Mouse (Mus musculus): ENCODE measurements at regions not wholly inside any gene's neighbourhood (a gene's known extent, or its start where the extent isn't known, plus 50 kb on each side); places are given as distances from the start of the nearest gene placed in this dataset.

DNA sequence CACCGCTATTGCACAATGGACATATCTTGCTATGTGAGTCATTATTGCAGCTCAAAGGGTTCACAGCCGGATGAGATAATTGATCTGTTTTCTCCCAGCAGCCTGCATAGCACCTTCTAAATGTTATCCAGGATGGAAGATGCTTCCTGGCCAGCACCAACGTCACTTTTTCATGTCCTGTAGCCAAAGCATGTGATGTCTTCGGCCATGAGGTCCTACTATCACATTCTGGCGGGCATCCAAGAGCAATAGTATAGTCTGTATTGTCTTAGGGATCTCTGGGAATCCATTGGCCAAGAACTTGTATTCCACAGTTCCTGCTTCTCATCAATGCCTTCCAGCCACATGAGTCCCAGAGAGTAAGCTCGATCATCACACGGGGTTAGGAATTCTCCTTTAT lies 70.6 kb downstream of the Npy start:
- no peak for ATAC-seq (replicated peaks; ENCODE audit: poor library complexity)

DNA sequence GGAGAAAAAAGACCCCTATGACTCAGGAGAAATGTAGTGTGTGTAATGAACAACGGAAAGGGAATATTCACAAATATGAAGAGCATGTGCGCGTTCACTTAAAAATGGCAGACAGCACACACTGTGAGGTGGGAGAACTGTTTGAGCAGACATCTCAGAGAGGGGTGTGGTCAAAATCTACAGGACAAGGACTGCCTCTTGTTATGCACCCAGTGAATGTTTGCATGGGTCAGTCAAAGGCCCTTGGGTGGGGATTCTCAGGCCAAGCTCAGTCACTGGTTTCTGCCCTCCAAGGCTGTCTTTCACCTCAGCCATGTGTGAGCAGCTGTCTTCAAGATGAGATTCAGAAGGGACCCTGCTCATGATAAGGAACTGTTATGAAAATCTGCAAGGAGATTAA lies 76.6 kb downstream of the Npy start:
- no peak for ATAC-seq (replicated peaks; ENCODE audit: poor library complexity)

DNA sequence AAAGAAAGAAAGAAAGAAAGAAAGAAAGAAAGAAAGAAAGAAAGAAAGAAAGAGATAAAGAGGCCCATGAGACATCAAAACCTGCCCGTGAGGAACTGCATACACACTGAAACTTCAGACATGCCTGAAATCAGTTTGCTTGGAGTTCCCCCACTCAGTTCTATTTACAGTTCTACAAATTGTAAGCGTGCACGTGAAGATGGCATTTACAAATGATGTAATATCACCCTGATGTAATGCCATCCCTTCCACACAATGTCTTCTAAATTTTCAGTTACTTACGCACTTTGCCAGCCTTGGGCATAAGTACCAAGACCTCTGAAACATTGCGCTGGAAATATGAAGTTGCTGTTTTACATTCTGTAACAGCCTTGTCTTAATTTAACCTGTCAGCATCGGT lies 79.0 kb downstream of the Npy start:
- ATAC-seq (replicated peaks; ENCODE audit: poor library complexity), result no peak

DNA sequence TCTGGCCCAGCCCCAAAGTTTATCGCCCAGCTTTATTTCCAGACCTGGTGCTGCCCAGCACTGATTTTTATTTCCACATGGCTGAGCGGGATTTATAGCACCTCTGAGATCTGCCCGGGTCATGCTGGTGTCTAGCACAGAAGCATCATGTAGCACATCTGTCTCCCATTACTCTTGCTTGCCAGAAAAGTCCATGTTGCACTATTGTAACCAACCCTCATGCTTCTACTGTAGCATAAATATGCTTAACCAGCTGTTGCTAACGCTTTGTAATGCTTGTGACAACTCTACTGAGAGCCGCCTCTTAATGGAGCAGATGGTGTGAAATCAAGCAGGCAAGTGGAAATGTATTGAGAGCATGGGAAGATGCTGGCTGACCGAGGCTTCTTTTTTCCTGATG lies 81.5 kb downstream of the Npy start:
- no peak for ATAC-seq (replicated peaks; ENCODE audit: poor library complexity)

DNA sequence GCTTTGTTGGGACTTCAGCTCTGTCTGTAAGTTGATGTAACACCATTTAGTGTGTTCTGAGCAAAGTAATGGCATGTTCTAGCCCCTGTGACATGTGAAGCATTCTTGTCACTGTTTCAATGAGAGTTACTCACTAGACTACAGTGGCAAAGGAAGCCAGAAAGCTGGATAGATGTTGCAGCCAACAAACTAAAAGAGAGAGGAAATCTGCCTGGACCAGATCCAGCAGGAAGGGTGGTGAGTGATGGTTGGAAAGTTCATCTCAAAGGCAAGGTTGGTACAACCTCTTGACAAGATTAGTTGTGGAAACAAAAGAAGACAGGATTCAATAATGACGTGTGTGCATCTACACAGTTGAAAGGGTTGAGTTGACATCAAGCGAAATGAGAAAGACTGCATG lies 83.9 kb downstream of the Npy start:
- no peak for ATAC-seq (replicated peaks; ENCODE audit: poor library complexity)

DNA sequence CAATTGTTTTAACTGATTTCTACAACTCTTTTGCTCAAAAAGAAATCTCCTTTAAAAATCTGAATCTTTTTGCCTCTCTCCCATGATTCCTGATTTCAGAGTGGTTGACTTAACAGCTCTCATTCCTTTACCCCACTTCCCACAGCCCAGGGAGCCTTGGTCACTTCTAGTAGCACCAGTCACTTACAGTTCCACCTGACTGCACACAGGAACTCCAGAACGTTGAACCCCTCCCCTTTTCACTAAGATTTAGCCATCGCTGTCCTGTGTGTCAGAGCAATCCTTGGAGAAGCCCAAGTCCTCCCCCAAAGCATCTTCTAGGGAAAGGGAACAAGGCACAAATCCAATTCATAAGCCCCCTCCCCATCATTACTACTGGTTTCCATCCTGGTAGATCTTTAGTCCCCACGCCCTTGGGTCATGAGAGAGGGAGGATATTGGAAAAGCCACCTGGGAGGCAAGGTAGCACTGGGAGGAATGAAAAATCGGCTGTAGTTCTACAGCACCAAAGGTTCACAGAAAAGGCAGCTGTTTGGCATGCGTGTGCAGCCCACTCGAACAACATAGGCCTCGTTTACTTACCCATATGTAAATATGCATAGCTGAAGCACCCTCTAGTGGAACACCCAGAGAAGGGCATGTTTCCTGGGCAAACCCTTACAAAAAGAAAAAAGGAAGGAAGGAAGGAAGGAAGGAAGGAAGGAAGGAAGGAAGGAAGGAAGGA lies 96.7 kb downstream of the Npy start:
- ATAC-seq (replicated peaks; ENCODE audit: poor library complexity), result no peak

DNA sequence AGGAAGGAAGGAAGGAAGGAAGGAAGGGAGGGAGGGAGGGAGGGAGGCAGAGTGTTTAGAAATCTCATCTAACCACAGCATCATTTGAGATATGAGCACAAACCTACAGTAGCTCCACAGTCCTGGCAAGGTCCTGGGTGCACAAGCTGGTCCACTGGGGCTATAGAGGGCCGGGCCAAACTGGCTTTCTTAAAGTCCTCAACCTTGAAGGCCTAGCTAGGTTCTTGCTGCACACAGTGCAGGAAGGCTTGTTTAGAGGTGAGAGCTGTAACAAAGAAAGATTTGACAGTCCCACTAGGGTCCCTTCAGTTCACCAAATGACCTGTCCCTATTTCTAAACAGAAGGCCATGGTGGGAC lies 97.3 kb downstream of the Npy start:
- no peak for ATAC-seq (replicated peaks; ENCODE audit: poor library complexity)

DNA sequence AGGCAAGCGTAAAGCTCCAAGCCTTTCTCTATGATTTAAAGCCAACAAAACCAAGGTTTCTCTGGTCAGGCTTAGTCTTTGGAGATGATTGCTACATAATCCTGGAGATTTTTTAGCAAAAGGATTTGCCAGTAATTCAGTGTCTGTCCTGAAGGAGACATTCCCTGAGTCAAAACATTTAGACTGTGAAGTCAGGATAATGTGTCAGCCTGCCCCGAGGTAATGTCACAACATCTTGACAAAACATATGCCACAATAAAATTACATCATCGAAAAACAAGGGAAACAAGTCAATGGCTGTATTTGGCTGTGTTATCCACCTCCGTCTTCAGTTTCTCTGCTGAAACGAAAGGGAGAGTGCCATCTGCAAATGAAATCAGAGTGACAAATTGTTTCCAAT lies 101.8 kb downstream of the Npy start:
- ATAC-seq (replicated peaks; ENCODE audit: poor library complexity), result no peak

DNA sequence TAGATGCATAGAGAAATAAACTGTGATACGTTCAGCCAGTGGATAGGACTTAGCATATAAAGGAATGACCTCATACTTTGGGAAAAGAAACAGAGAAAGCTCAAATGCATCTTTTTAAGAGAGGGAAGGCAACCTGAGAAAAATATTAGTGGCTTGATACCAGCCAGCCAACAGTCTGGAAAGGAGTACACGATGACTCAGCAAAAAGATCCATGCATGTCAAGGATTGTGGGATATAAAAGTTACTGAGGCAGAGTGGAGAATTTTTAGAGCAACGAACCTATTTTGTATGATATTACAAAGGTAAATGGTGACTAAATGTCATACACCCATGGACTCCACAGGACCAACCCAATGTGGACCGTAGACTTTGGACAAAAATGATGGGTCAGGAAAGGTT lies 105.6 kb downstream of the Npy start:
- ATAC-seq (replicated peaks; ENCODE audit: poor library complexity), result no peak

DNA sequence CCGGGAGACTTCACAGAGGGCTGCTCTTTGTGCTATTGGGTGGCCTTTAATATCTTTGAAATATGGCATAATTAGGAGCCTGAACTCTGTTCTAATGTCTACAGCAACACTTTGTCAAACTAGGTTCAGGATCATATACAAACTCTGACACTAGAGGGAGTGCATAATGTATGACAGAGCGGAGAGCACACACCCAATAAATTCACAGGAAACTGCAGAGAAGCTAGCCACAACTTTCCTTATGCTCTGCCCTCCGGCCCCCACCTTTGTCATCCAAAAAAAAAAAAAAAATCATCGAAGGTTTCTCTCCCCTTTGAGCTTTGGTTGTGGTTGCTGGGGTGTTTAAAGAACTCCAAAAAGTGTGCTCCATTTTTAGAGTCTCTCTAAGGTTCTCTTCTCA lies 107.6 kb downstream of the Npy start:
- ATAC-seq (replicated peaks; ENCODE audit: poor library complexity), result peak; percentile 74

DNA sequence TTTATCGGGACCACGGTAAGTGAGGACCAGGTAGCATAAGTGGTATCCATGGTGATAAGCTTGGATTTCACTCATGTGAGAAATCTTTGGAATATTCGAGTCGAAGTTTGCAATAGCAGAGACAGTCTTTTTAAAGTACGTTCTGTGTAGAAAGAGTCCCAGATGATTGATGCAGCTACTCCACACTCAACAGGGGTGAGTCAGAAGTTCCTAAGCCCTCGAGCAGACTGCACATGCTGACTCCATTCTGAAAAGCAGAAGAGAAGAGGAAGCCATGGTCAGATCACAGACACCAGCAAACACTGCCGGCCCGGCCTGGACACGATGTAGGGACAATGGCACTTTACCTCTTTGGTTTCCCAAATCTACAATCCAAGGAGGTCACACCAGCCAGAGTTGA lies 120.6 kb downstream of the Npy start:
- ATAC-seq (replicated peaks; ENCODE audit: poor library complexity), result no peak

DNA sequence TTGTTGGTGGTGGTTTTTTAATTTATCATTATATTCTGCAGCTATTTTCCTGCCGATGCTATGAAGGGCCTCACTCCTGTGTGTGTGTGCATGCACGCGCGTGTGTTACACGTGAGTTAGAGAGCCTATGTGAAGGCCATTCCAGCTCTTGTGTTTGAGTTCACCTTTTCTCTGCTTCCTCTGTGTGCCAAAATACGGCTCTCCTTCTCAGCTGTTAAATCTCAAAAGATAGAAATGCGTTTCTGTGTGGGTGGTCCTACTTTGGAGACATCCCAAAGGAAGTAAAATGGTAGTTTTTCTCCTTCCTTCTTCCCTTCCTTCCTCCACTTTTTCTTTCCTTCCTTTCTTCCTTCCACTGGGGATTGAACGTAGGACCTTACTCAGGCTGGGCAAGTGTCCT lies 136.4 kb downstream of the Npy start:
- no peak for ATAC-seq (replicated peaks; ENCODE audit: poor library complexity)

DNA sequence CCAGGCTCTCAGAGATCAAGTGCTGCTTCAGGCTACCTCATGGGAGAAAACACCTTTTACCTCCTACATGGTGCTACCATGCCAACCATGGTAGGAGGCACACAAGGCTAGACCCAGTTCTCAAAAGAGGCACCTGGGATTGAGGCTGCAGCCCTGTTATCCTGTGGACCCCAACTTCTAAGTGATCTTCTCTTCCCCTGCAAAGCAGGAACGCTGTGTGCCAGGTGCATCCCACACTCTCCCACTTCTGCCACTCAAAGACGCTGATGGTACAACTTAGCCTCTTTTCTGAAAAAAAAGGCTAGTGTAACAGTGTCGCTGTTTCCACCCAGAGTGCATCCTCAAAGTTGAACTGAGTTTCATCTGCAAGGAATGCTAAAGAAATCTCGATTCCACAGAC lies 138.7 kb downstream of the Npy start:
- ATAC-seq (replicated peaks; ENCODE audit: poor library complexity), result no peak

DNA sequence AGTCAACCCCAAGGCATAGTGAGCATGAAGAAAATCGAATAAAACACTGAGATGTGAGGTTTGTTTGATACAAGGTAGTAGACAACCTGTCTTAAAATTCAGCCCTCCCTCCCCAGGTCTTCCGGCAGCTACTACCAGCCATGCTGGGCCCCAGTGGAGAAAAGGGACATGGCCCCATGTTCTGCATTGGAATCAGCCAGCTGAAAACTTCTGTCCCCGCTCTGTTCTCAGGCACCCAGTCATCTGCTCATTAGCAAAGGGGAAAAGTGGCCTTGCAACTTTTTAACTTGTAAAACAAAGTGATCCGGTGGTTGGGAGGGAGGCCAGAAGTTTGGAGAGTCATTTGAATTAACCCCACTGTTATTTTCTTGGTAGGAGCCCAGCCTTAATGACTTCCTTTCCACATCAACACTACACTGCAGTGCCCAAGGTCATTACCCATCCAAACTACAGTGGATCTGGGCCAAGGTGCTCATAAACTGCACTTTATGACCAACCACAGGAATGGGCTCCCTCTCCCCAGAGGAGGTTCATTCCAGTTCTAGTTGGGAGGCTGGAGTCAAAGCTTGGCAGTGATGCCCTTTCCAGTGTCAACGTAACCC lies 143.5 kb downstream of the Npy start:
- no peak for ATAC-seq (replicated peaks; ENCODE audit: poor library complexity)

DNA sequence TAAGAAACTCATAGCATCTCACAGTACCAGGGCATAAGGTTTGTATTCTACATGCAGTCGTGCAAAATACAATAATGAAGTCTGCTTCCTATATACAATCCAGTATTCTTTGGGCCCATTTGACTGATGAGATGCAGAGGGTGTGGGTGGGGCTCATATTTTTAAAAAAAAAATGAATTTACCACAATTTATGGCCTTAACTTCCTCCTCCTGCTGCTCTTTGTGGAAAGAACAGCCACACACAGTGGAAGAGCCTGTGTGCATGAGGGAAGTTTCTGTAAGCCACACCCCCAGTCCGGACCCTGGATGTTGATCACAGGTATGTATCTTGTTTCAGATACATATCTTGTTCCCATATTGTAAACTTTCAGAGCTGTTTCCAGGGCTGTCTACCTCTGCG lies 143.5 kb upstream of the Mpp6 start:
- ATAC-seq (replicated peaks; ENCODE audit: poor library complexity), result no peak

DNA sequence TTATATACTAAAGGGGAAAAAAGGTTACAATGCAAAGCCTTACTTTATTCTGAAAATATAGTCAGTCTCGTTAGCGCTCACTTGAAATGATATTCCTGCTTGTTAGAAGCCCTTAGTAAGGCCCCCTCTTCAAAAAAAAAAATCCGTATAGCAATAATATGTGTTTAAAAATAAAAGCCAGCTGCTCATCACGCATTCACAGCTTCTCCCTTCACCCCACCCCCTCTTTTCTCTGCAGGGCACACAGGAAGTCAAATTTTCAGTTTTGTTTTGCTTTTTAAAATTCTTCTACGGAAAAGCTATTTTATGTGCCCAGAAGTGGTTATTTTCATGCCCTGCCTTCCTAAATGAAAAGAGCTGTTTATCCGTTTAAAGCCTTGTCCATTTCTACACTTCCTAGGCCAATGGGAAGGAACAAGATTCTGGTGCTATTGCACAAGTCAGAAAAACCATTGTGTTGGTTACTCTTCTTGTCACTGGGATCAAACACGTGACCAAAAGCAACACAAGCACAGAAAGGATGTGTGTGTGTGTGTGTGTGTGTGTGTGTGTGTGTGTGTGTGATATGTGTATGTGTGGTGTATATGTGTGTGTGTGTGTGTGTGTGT lies 136.7 kb upstream of the Mpp6 start:
- ATAC-seq (replicated peaks; ENCODE audit: poor library complexity), result peak; percentile 34

DNA sequence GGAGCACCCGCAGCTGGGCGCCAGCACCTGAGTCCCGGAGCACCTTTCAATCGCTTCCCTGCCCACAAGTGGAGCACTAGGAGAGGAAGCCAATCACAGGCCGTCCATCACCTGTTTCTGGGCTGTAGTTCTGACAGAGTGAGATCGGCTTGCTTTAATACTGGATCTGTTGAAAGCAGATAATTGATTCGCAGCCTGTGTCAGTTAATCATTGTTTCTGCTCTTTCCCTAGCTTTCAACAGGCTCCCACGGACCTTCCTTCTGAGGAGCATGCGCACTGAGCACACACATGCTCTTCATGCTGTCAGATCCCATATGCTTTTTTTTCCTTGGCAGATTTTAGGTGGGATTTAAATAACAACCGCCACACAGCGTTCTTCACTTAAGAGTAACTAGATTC lies 132.3 kb upstream of the Mpp6 start:
- no peak for ATAC-seq (replicated peaks; ENCODE audit: poor library complexity)

DNA sequence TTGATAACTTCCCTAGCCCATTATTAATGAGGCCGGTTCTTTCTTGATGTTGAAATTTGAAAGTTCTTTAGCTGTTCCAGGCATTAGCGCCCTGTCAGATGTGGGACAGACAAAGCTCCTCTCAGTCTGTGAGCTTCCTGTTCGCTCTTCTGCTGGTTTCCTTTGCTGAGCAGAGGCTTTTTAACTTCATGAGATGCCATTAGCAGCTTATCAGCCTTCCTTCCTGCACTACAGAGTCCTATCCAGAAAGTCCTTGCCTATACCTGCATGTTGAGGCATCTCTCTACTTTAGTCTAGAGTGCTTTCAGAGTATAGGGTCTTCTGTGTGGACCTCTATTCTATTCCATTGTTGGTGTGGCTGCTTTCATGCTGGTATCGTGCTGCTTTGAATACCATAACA lies 126.3 kb upstream of the Mpp6 start:
- no peak for ATAC-seq (replicated peaks; ENCODE audit: poor library complexity)

DNA sequence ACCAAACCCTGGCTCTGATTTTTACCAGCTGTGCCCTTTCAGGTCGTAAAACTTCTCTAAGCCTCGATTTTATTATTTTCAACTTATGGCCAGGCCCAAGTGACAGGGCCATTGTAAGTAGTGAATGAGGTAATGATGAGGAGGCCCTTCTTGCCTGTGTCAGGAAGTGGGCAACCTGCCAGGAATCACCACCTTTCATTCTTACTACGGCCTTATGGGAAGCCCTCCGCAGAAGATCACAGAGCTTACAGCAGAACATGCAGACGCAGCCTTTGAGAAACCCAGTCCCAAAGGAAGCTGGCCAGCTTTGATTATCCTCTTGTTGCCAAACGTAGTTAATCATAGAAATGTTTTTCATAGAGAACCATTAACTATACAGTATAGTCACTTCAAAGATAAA lies 124.9 kb upstream of the Mpp6 start:
- ATAC-seq (replicated peaks; ENCODE audit: poor library complexity), result no peak

DNA sequence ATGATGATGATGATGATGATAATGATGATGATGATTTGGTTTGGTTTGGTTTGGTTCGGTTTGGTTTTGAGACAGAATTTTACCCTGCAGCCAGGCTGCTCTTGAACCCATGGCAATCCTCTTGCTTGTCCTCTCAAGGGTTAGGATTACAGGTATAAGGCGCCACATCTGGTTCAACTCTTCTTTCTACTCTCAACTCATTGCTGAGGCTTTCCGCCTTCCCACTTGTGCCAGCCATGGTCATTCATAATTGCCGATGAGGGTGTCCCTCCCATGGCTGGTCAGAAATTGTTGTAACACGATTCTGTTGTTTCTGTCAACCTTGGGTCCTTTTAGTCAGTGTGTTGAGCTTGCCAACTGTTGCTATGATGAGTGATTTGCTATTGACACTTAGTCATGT lies 122.9 kb upstream of the Mpp6 start:
- no peak for ATAC-seq (replicated peaks; ENCODE audit: poor library complexity)

DNA sequence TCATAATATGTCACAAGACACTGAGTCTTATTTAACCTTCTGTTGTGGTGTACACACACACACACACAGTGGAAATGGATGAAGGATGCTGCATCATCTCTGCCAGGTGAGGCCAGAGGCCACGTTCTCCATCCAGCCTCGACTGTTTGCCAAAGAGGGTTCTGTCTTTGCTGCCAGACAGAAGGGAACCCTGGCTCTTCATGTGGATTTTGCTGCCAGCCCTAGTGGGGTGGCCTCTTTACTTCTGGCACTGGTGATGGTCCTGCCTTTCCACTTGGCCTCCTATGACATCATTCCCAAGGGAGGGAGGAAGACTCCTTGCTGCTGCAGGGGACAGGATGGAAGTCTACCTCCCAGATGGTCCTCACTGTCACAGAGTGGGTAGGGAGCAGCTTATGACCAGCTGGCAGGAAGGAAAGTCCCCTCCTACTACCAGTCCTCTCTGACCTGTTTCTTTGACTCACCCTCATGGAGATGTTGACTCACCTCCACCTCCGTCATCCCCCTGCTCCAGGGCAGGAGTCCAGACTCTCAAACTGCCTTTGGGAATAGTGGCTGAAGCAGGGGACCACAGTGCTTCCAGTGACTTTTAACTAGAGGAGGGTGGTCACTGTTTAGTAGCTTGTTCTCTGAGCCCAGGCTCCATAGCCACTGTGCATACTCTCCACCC lies 122.4 kb upstream of the Mpp6 start:
- ATAC-seq (replicated peaks; ENCODE audit: poor library complexity), result no peak

All from megakaryocyte progenitor cell, adult 5-6 weeks (primary cell).